Mouse (Mus musculus) limb, embryonic 12.5 days (tissue): ENCODE data around the gene Gm5105. TPM values are rescaled to one million over a fixed set of nuclear protein-coding genes. Genes with fewer than 3 reads are reported as not detected.

ENCODE experiments used
- ATAC-seq: fragments of 200-750 bp; cut with Nextera tagmentation; 2 replicates; pipeline ENCODE4 v1.8.0; 2017; ENCODE audit warnings: low read depth, moderate TSS enrichment; ENCODE audit not compliant: insufficient number of reproducible peaks, insufficient read depth, low FRiP score, low TSS enrichment
- H3K27ac ChIP-seq: fragments of 300-500 bp; sonication (generic); 2 replicates; pipeline ENCODE4 v1.5.1; 2016; ENCODE audit warnings: mild to moderate bottlenecking, moderate library complexity
- H3K27me3 ChIP-seq: fragments of 300-500 bp; sonication (generic); 2 replicates; pipeline ENCODE4 v1.6.1; 2016; ENCODE audit warnings: mild to moderate bottlenecking, moderate library complexity
- H3K36me3 ChIP-seq: fragments of 300-500 bp; sonication (generic); 2 replicates; pipeline ENCODE4 v1.6.1; 2016; ENCODE audit warnings: mild to moderate bottlenecking, moderate library complexity
- H3K4me1 ChIP-seq: fragments of 300-500 bp; sonication (generic); replicated peaks from 2 replicates; pipeline ENCODE4 v1.6.1; 2016
- H3K4me2 ChIP-seq: fragments of 300-500 bp; sonication (generic); 2 replicates; pipeline ENCODE4 v1.6.1; 2016; ENCODE audit warnings: mild to moderate bottlenecking, moderate library complexity
- H3K4me3 ChIP-seq: fragments of 300-500 bp; sonication (generic); replicated peaks from 2 replicates; pipeline ENCODE4 v1.5.1; 2016; ENCODE audit warnings: mild to moderate bottlenecking
- H3K9ac ChIP-seq: fragments of 300-500 bp; sonication (generic); replicated peaks from 2 replicates; pipeline ENCODE4 v1.6.1; 2016; ENCODE audit warnings: mild to moderate bottlenecking, moderate library complexity
- H3K9me3 ChIP-seq: fragments of 300-500 bp; sonication (generic); 2 replicates; pipeline ENCODE4 v1.6.1; 2016; ENCODE audit warnings: mild to moderate bottlenecking, moderate library complexity
- WGBS: fragments of 180-500 bp; shearing (Covaris S2); methylation state at CpG from one replicate; pipeline ENCODE4 v1.1.7; 2016; 5-methylcytosine and 5-hydroxymethylcytosine counted together
- polyA plus RNA-seq: library from polyadenylated mRNA; unstranded; fragments of >200 nt; fragmentation: Nextera tagmentation; extraction: Ambion mirVana; gene quantifications from 2 replicates; pipeline ENCODE4 v1.2.1, GENCODE M21; 2016

Gene Gm5105
- polyA plus RNA-seq, 1 experiment from 2014 or later: 0.19 TPM

GRCm38 (mm10) chr3:138022003-138022402, 45.2 kb downstream of the Gm5105 start:
- H3K27ac ChIP-seq: no peak overlapping the region
- H3K36me3 ChIP-seq: no peaks in the 10 kb centered on the region
- 0 out of 2 replicates have a peak, but pooled peaks cover 3% of the 10 kb centered on the region for H3K9me3 ChIP-seq
- H3K4me1 ChIP-seq: no peaks in the 10 kb centered on the region
- 89% methylated on average over 4 of the region's 4 CpGs for WGBS
- ATAC-seq: no peak
- H3K4me3 ChIP-seq: no peak overlapping the region
- H3K27me3 ChIP-seq: no peaks in the 10 kb centered on the region
- H3K4me2 ChIP-seq: no peak overlapping the region
- H3K9ac ChIP-seq: no peak overlapping the region

- H3K4me2 ChIP-seq: no peak overlapping the region
- H3K9me3 ChIP-seq: 0 out of 2 replicates have a peak, but pooled peaks cover 3% of the 10 kb centered on the region
- no peak overlapping the region for H3K4me3 ChIP-seq
- H3K27me3 ChIP-seq: no peaks in the 10 kb centered on the region
- peak; percentile 26; the same call in 1 of the 2 replicates for ATAC-seq
- no peak overlapping the region for H3K27ac ChIP-seq
- H3K36me3 ChIP-seq: no peaks in the 10 kb centered on the region
- no peak overlapping the region for H3K9ac ChIP-seq
- WGBS: 78% methylated on average over 12 of the region's 12 CpGs
- no peaks in the 10 kb centered on the region; the same call in 1 of the 2 replicates for H3K4me1 ChIP-seq
These were observed 50.4 kb downstream of the Gm5105 start for GRCm38 (mm10) chr3:138016810-138017209.

- no peak overlapping the region for H3K4me3 ChIP-seq
- H3K4me1 ChIP-seq: no peaks in the 10 kb centered on the region; the same call in 1 of the 2 replicates
- H3K9me3 ChIP-seq: 0 out of 2 replicates have a peak, but pooled peaks cover 3% of the 10 kb centered on the region
- H3K4me2 ChIP-seq: no peak overlapping the region
- no peak overlapping the region for H3K9ac ChIP-seq
- 78% methylated on average over 2 of the region's 2 CpGs for WGBS
- no peaks in the 10 kb centered on the region for H3K27me3 ChIP-seq
- H3K27ac ChIP-seq: no peak overlapping the region
- ATAC-seq: no peak
- no peaks in the 10 kb centered on the region for H3K36me3 ChIP-seq
These were observed 52.5 kb downstream of the Gm5105 start for GRCm38 (mm10) chr3:138014725-138015124.

- no peak overlapping the region for H3K27ac ChIP-seq
- no peaks in the 10 kb centered on the region; the same call in 1 of the 2 replicates for H3K4me1 ChIP-seq
- no peaks in the 10 kb centered on the region for H3K9me3 ChIP-seq
- H3K4me3 ChIP-seq: no peak overlapping the region
- H3K4me2 ChIP-seq: no peak overlapping the region
- no peak for ATAC-seq
- H3K27me3 ChIP-seq: no peaks in the 10 kb centered on the region
- H3K36me3 ChIP-seq: no peaks in the 10 kb centered on the region
- 62% methylated on average over 4 of the region's 4 CpGs for WGBS
- no peak overlapping the region for H3K9ac ChIP-seq
These were observed 54.8 kb downstream of the Gm5105 start for GRCm38 (mm10) chr3:138012351-138012750.

GRCm38 (mm10) chr3:138008152-138008551, 59.0 kb downstream of the Gm5105 start:
- WGBS: 70% methylated on average over 6 of the region's 6 CpGs
- H3K4me1 ChIP-seq: no peaks in the 10 kb centered on the region
- peaks cover 8% of the 10 kb centered on the region; the same call in 1 of the 2 replicates for H3K9me3 ChIP-seq
- ATAC-seq: no peak
- no peak overlapping the region for H3K4me2 ChIP-seq
- H3K4me3 ChIP-seq: no peak overlapping the region
- H3K9ac ChIP-seq: no peak overlapping the region
- no peaks in the 10 kb centered on the region for H3K27me3 ChIP-seq
- H3K27ac ChIP-seq: no peak overlapping the region
- no peaks in the 10 kb centered on the region for H3K36me3 ChIP-seq

- H3K36me3 ChIP-seq: no peaks in the 10 kb centered on the region
- no peak for ATAC-seq
- peaks cover 8% of the 10 kb centered on the region; the same call in 1 of the 2 replicates for H3K9me3 ChIP-seq
- H3K4me1 ChIP-seq: no peaks in the 10 kb centered on the region
- H3K4me3 ChIP-seq: no peak overlapping the region
- no peak overlapping the region for H3K9ac ChIP-seq
- no peaks in the 10 kb centered on the region for H3K27me3 ChIP-seq
- no peak overlapping the region for H3K27ac ChIP-seq
- H3K4me2 ChIP-seq: no peak overlapping the region
- WGBS: 68% methylated on average over 3 of the region's 3 CpGs
These were observed 60.3 kb downstream of the Gm5105 start for GRCm38 (mm10) chr3:138006896-138007295.

- H3K9ac ChIP-seq: no peak overlapping the region
- WGBS: 85% methylated on average over 7 of the region's 7 CpGs
- ATAC-seq: no peak
- peaks cover 8% of the 10 kb centered on the region; the same call in 1 of the 2 replicates for H3K9me3 ChIP-seq
- H3K4me3 ChIP-seq: no peak overlapping the region
- no peak overlapping the region for H3K4me2 ChIP-seq
- no peaks in the 10 kb centered on the region for H3K36me3 ChIP-seq
- no peaks in the 10 kb centered on the region for H3K27me3 ChIP-seq
- H3K4me1 ChIP-seq: peaks cover 18% of the 10 kb centered on the region
- H3K27ac ChIP-seq: no peak overlapping the region
These were observed 63.9 kb downstream of the Gm5105 start for GRCm38 (mm10) chr3:138003264-138003663.

- 89% methylated on average over 6 of the region's 6 CpGs for WGBS
- ATAC-seq: no peak
These were observed 64.6 kb downstream of the Gm5105 start for GRCm38 (mm10) chr3:138002545-138002944.

GRCm38 (mm10) chr3:138001865-138002264, 65.3 kb downstream of the Gm5105 start:
- H3K27ac ChIP-seq: no peak overlapping the region
- peaks cover 8% of the 10 kb centered on the region; the same call in 1 of the 2 replicates for H3K9me3 ChIP-seq
- H3K36me3 ChIP-seq: no peaks in the 10 kb centered on the region
- no peak overlapping the region for H3K4me2 ChIP-seq
- WGBS: 53% methylated on average over 4 of the region's 4 CpGs
- H3K9ac ChIP-seq: no peak overlapping the region
- peaks cover 18% of the 10 kb centered on the region for H3K4me1 ChIP-seq
- no peak for ATAC-seq
- no peaks in the 10 kb centered on the region for H3K27me3 ChIP-seq
- no peak overlapping the region for H3K4me3 ChIP-seq

More at GRCm38 (mm10) chr3:138002545-138002944, 64.6 kb downstream of the Gm5105 start:
- Histone ChIP-seq H3K9me3 (peaks cover 8% of the 10 kb centered on the region; the same call in 1 of the 2 replicates), H3K4me1 (peaks cover 18% of the 10 kb centered on the region), H3K4me3 (no peak overlapping the region), H3K36me3 (no peaks in the 10 kb centered on the region), H3K9ac (no peak overlapping the region), H3K27ac (no peak overlapping the region), H3K27me3 (no peaks in the 10 kb centered on the region), H3K4me2 (no peak overlapping the region)

- no peak overlapping the region for H3K4me3 ChIP-seq
- ATAC-seq: no peak
- no peak overlapping the region for H3K9ac ChIP-seq
- no peaks in the 10 kb centered on the region for H3K27me3 ChIP-seq
- no peak overlapping the region for H3K27ac ChIP-seq
- WGBS: 64% methylated on average over 4 of the region's 4 CpGs
- peaks cover 18% of the 10 kb centered on the region for H3K4me1 ChIP-seq
- no peak overlapping the region for H3K4me2 ChIP-seq
- no peaks in the 10 kb centered on the region for H3K36me3 ChIP-seq
- peaks cover 8% of the 10 kb centered on the region; the same call in 1 of the 2 replicates for H3K9me3 ChIP-seq
These were observed 66.5 kb downstream of the Gm5105 start for GRCm38 (mm10) chr3:138000724-138001069.

- Histone ChIP-seq H3K4me3 (no peak overlapping the region), H3K4me2 (no peak overlapping the region), H3K27me3 (no peaks in the 10 kb centered on the region), H3K36me3 (no peaks in the 10 kb centered on the region), H3K9ac (no peak overlapping the region), H3K27ac (no peak overlapping the region), H3K9me3 (peaks cover 4% of the 10 kb centered on the region; the same call in 1 of the 2 replicates), H3K4me1 (peaks cover 18% of the 10 kb centered on the region)
- ATAC-seq: no peak
- WGBS: 89% methylated on average over 8 of the region's 8 CpGs
These were observed 67.0 kb downstream of the Gm5105 start for GRCm38 (mm10) chr3:138000062-138000723.
